In genomic region chr3:7306800-7307199, GRCm38 (mm10) we compare ENCODE assay signal across 9 mouse cellular contexts.
A peak's percentile ranks its signal among the peaks of the same experiment; 100 is the strongest.
DNase-seq lines count a peak whose midpoint lies in the region.
"Had no signal": no experiment of that assay in that cellular context is flagged by ENCODE, and none has a peak within 500 bp of the region (broad histone marks: within the 10 kb centered on the region; RNA-seq: fewer than 3 reads in every experiment).

No protein-coding gene starts in this region.

- peak; percentile 3 to 6 for DNase-seq in cerebellum, postnatal 10 days
- no peak for DNase-seq in cerebellum, adult 11-12 months
- peak; percentile 19 for DNase-seq in layer of hippocampus, adult 11-12 months (ENCODE audit: low spot score)
- no peak for DNase-seq in layer of hippocampus, postnatal 10 days (ENCODE audit: low spot score in 2 of 2)
- peak; percentile 41 for DNase-seq in A20 (ENCODE audit: low read depth, low spot score)
- DNase-seq in brain, embryonic 18.5 days (ENCODE audit: low read depth, low spot score): peak; percentile 56
- DNase-seq in urinary bladder, postnatal 14 days (ENCODE audit: low spot score): no peak
- no peak for DNase-seq in urinary bladder, adult 2 months (ENCODE audit: low spot score)
- DNase-seq: cerebellum, postnatal 25 days had no signal

Comparison
In these comparisons a context has a peak if more than half of its experiments do, and no peak if none do; other contexts are left out.
1. DNase-seq: peak in cerebellum, postnatal 10 days (2 of 2), layer of hippocampus, adult 11-12 months (single experiment), A20 (single experiment) and brain, embryonic 18.5 days (single experiment); none in cerebellum, adult 11-12 months (single experiment), layer of hippocampus, postnatal 10 days (0 of 2), urinary bladder, postnatal 14 days (single experiment) and urinary bladder, adult 2 months (single experiment).